Mouse (Mus musculus): Measurements from ENCODE around the gene Fads1. TPM values are rescaled to one million over a fixed set of nuclear protein-coding genes. Genes with fewer than 3 reads are reported as not detected.

Fads1 gene
- total RNA-seq (2023), result 10 to 100 TPM; 11.8 to 12.1 TPM

DNA sequence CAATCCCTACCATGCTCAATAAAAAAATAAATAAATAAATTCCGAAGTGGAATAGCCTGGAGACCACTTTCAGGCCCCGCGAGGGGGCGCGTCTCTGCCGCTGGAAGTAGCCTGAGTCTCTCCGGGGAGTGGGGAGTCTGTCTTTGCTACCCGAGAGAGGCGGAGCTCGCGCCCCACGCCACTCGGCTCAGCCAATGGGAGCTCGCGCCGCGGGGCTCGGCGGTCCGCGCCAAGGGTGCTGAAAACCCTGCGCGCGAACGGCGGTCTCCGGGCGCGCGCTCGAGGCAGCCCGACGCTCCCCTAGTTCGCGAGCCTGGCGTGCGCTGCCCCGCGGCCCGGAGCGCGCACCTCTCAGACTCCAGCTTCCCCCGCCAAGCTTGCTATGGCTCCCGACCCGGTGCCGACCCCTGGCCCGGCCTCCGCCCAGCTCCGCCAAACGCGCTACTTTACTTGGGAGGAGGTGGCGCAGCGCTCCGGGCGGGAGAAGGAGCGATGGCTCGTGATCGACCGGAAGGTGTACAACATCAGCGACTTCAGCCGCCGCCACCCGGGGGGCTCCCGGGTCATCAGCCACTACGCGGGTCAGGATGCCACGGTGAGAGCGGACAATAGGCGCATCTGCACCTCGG is at the start of gene Fads1:
Gene Fads1 (plus strand): TSS at position 219 of the 629 bp plus-strand sequence.

DNA sequence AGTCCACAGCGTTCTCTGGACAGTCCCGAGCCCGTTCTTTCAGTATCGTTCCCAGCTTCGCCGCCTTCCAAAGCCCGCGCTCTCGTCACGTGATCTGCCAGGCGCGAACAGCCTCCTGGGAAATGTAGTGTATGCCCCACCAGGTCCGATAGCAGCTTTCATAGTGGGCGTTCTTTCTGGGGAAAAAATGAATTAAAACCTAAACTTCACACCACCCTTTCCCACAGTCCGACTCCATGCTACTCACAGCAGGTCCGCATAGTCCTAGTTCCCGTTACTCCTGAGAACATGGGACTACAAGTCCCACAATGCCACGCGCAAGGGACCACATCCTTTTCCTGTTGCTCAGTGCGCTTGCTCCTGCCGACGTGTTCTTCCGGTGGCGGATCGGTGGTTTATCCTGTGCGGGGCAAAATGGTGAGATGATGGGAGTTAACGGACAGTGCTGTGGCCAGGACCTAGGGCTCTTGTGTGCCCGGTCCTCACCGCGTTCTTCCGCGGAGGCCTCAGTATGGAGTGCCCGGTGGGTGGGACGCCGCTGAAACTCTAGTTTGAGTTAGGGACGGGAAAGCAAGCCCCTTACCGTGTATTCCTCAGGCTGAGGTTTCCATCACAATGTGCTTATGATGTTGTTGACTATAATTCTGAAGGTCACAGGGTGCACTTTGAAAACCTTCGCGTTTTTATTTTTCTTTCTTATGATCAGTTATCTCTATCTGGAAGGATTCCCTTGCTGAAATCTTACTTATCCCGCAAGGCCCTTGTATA is 21.3 kb downstream of the Fads1 start, which contains the start of the genes Tmem258 and Fen1:
Gene Tmem258 (plus strand): TSS at position 167 of the 768 bp plus-strand sequence.
Gene Fen1 (minus strand): TSS at position 322 of the 768 bp plus-strand sequence.

DNA sequence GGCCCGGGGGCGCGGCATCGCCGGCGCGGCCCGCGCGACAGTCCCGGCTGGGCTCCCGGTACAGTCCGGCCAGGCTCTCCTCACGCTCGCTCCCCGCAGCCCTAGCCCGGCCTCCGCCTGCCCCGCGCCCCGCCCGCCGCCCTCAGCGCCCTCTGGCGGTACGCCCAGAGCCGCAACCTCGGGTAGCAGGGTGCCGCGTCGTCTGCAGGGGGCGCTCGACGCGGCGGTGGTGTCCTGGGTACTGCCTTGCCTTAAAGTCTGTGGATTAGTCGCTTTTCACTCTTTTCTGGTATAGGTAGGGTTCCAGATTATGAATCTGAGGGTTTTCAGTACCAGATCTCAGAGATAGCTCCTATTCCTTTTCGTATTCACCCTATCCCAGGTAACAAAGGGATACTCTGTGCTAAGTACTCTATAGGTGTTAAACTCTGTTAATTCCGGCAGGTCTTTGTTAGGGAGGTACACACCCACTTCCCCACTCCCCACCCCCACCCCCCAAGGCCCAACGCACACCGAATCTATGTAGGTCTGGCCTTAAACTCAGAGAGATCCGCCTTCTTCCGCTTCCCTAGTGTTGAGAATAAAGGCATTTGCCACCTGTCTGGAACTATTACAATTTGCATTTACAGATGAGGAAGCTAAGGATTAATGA is 58.1 kb downstream of the Fads1 start, which contains the start of gene Myrf:
Gene Myrf (minus strand): TSS at position 95 of the 652 bp plus-strand sequence.

Other genes with a start within 250 kb of the Fads1 start
- gene Fth1, start 202.3 kb upstream of the Fads1 start, total RNA-seq (2023), result 1,000 to 10,000 TPM; 3,419 to 3,778 TPM
- not detected for gene Best1, start 181.3 kb upstream of the Fads1 start, total RNA-seq (2023)
- gene Rab3il1, start 181.2 kb upstream of the Fads1 start, total RNA-seq (2023), result 10 to 100 TPM in 1 of 2 experiments, 1 to 10 TPM in 1; 5.7 to 11.5 TPM
- gene Fads3, start 141.3 kb upstream of the Fads1 start, total RNA-seq (2023), result 10 to 100 TPM in 1 of 2 experiments, 1 to 10 TPM in 1; 6.7 to 11.5 TPM
- gene Fads2, start 81.1 kb upstream of the Fads1 start, total RNA-seq (2023), result 1 to 10 TPM; 5.8 to 7.5 TPM
- 100 to 1,000 TPM; 109 to 111 TPM for gene Tmem258, start 21.1 kb downstream of the Fads1 start, total RNA-seq (2023)
- gene Fen1, start 21.3 kb downstream of the Fads1 start, total RNA-seq (2023), result 10 to 100 TPM; 41.0 to 50.0 TPM
- under 1 TPM in 1 of 2 experiments, not detected in 1; 0.11 TPM for gene Myrf, start 57.9 kb downstream of the Fads1 start, total RNA-seq (2023)
- gene Dagla, start 122.0 kb downstream of the Fads1 start, total RNA-seq (2023), result under 1 TPM; 0.15 to 0.18 TPM
- not detected for gene Syt7, start 206.2 kb downstream of the Fads1 start, total RNA-seq (2023)